Mouse (Mus musculus) stomach, postnatal 0 days (tissue): ENCODE measurements around the gene Msrb3.

Experiments used
- CTCF ChIP-seq: IDR thresholded peaks from 2 replicates; pipeline ENCODE4 v1.5.1; 2016; ENCODE audit warnings: antibody characterized with exemption, low read depth, mild to moderate bottlenecking, moderate library complexity
- EP300 ChIP-seq: optimal IDR thresholded peaks from 2 replicates; pipeline ENCODE3; 2016; ENCODE audit warnings: antibody characterized with exemption

- no peak for TF ChIP-seq EP300
- TF ChIP-seq CTCF: no peak
Measured at GRCm38 (mm10) chr10:120874261-120874660, 24.6 kb downstream of the Msrb3 start.
